Comparison of ENCODE assay signal across 28 mouse cellular contexts in genomic region chr7:75686827-75687164, GRCm38 (mm10).
DNase-seq lines count a peak whose midpoint lies in the region; ATAC-seq and TF ChIP-seq lines count a peak whose summit lies in the region.
"Had no signal": no experiment of that assay in that cellular context is flagged by ENCODE, and none has a peak within 500 bp of the region (broad histone marks: within the 10 kb centered on the region; RNA-seq: fewer than 3 reads in every experiment).

No protein-coding gene starts in this region.

- H3K36me3 ChIP-seq in CH12.LX (replicated peaks in 1 of 2; ENCODE audit: control insufficient read depth in 1 of 2, insufficient read depth in 1 of 2, low read length in 1 of 2), result peaks cover 20 to 42% of the 10 kb centered on the region in 2 experiments
- H3K36me3 ChIP-seq in macrophage (ENCODE audit: inconsistent target), result no peaks in the 10 kb centered on the region

- WGBS in macrophage (ENCODE audit: missing documents), result 50% methylated on average over 1 of the region's 1 CpGs
- WGBS in lung, adult 2 months, result 85% methylated on average over 1 of the region's 1 CpGs

- no peaks in the 10 kb centered on the region for H3K9me3 ChIP-seq in CH12.LX (replicated peaks; ENCODE audit: low read length)
- H3K9me3 ChIP-seq: embryonic facial prominence, embryonic 10.5 days; embryonic facial prominence, embryonic 15.5 days; forebrain, embryonic 12.5 days; G1E; limb, embryonic 13.5 days; liver, embryonic 15.5 days; midbrain, embryonic 10.5 days had no signal

- dilution Hi-C loops in CH12.LX (cut with MboI; ENCODE audit: extremely low pct_ligation_motif_present, extremely low pct_unique_long_range_greater_than_20kb, low sequenced_read_pairs), result no loop called here

- TF ChIP-seq CTCF in layer of hippocampus, adult 2 months (conservative IDR thresholded peaks at IDR 0.05), result no peak
- TF ChIP-seq CTCF in CH12.LX (conservative IDR thresholded peaks at IDR 0.05 in 1 of 2, IDR thresholded peaks at IDR 0.05 in 1 of 2; ENCODE audit: low read depth in 2 of 2, low read length in 2 of 2), result no peak
- no peak for TF ChIP-seq CTCF in lung, adult 2 months (IDR thresholded peaks at IDR 0.05; ENCODE audit: insufficient read depth, low read length)

- H3K79me2 ChIP-seq in CH12.LX (replicated peaks; ENCODE audit: control insufficient read depth, extremely low read depth, insufficient read depth, poor library complexity, severe bottlenecking) (no peaks in the 10 kb centered on the region), macrophage (ENCODE audit: inconsistent target) (no peaks in the 10 kb centered on the region)

- peaks cover 7 to 59% of the 10 kb centered on the region in 2 experiments for H3K4me1 ChIP-seq in CH12.LX (ENCODE audit: control insufficient read depth in 1 of 2, insufficient read depth in 2 of 2)
- peaks cover 3% of the 10 kb centered on the region; the same call in 1 of the 2 replicates for H3K4me1 ChIP-seq in lung, adult 2 months (ENCODE audit: control insufficient read depth, insufficient read depth, low read length)
- H3K4me1 ChIP-seq: liver, embryonic 15.5 days; midbrain, embryonic 10.5 days had no signal

- peak overlapping the region; percentile 100 for H3K4me2 ChIP-seq in CH12.LX (ENCODE audit: insufficient read depth, low read depth, poor library complexity, severe bottlenecking)
- H3K4me2 ChIP-seq: embryonic facial prominence, embryonic 15.5 days; forebrain, embryonic 12.5 days; limb, embryonic 13.5 days; liver, embryonic 15.5 days had no signal

- peak; percentile 58 for TF ChIP-seq EP300 in CH12.LX (IDR thresholded peaks at IDR 0.05; ENCODE audit: low read length)

- H3K9ac ChIP-seq in CH12.LX (ENCODE audit: insufficient read depth, low read depth), result peak overlapping the region; percentile 48
- H3K9ac ChIP-seq: embryonic facial prominence, embryonic 15.5 days; forebrain, embryonic 12.5 days; forebrain, postnatal 0 days; limb, embryonic 13.5 days; liver, embryonic 15.5 days had no signal

- no peak overlapping the region for H3K4me3 ChIP-seq in layer of hippocampus, adult 2 months
- H3K4me3 ChIP-seq in CH12.LX (replicated peaks in 1 of 3; ENCODE audit: low read depth in 2 of 3, low read length in 2 of 3, poor library complexity in 1 of 3), result peak overlapping the region in 1 of 3 experiments; percentile 42
- no peak overlapping the region for H3K4me3 ChIP-seq in macrophage (ENCODE audit: inconsistent target)
- H3K4me3 ChIP-seq in lung, adult 2 months (replicated peaks; ENCODE audit: extremely low read depth, low read depth, low read length), result no peak overlapping the region
- H3K4me3 ChIP-seq: embryonic facial prominence, embryonic 10.5 days; embryonic facial prominence, embryonic 15.5 days; forebrain, embryonic 12.5 days; limb, embryonic 13.5 days; liver, embryonic 15.5 days; midbrain, embryonic 10.5 days had no signal

- H3K27me3 ChIP-seq in CH12.LX (replicated peaks), result no peaks in the 10 kb centered on the region
- H3K27me3 ChIP-seq: embryonic facial prominence, embryonic 15.5 days; forebrain, embryonic 12.5 days; limb, embryonic 13.5 days; liver, embryonic 15.5 days had no signal

- no peak for DNase-seq in layer of hippocampus, adult 2 months (ENCODE audit: low spot score in 2 of 2)
- DNase-seq in layer of hippocampus, adult 11-12 months (ENCODE audit: low spot score), result no peak
- no peak for DNase-seq in CH12.LX (ENCODE audit: extremely low read depth)
- DNase-seq in lung, adult 2 months, result no peak
- no peak for DNase-seq in frontal cortex, postnatal 25 days (ENCODE audit: low spot score in 2 of 2)
- DNase-seq: adrenal gland, postnatal 14 days; cerebellum, adult 8-10 months; cerebellum, postnatal 25 days; forebrain, postnatal 0 days; gastrocnemius, postnatal 25 days; kidney, adult 9 months; kidney, postnatal 10 days; lung, postnatal 4 days; right cerebral cortex, postnatal 25 days; spleen, adult 18-20 months; thymus, postnatal 36 days had no signal

- H3K27ac ChIP-seq in layer of hippocampus, adult 2 months, result peak overlapping the region; percentile 69; the same call in 1 of the 2 replicates
- H3K27ac ChIP-seq in CH12.LX (ENCODE audit: insufficient read depth, low read depth) (peak overlapping the region; percentile 90), macrophage (peak overlapping the region; percentile 94)
- H3K27ac ChIP-seq: embryonic facial prominence, embryonic 10.5 days; embryonic facial prominence, embryonic 15.5 days; forebrain, embryonic 12.5 days; limb, embryonic 13.5 days; midbrain, embryonic 10.5 days had no signal

- in situ Hi-C loops in CH12.LX (cut with MboI; ENCODE audit: low pct_ligation_motif_present, low pct_unique_long_range_greater_than_20kb, low sequenced_read_pairs), result no loop called here

- TF ChIP-seq RAD21 in CH12.LX (IDR thresholded peaks at IDR 0.05; ENCODE audit: low read depth, low read length), result no peak

- TF ChIP-seq POLR2A in CH12.LX (IDR thresholded peaks at IDR 0.05; ENCODE audit: low read depth, low read length), result no peak
- no peak for TF ChIP-seq POLR2A in lung, adult 2 months (IDR thresholded peaks at IDR 0.05; ENCODE audit: borderline replicate concordance, extremely low read depth, low read depth, low read length)

- ATAC-seq in CD4-positive, CD25-positive, alpha-beta regulatory T cell, adult 4 months, result peak; percentile 2
- ATAC-seq: forebrain, postnatal 0 days; intestine, embryonic 16.5 days; lung, postnatal 0 days; midbrain, embryonic 16.5 days had no signal

TF ChIP-seq in CH12.LX, 34 proteins besides CTCF, POLR2A, EP300 and RAD21:
- TF ChIP-seq SIN3A (IDR thresholded peaks at IDR 0.05; ENCODE audit: low read length) (peak; percentile 6; the same call in 1 of the 2 replicates), BHLHE40 (IDR thresholded peaks at IDR 0.05; ENCODE audit: low read depth, low read length) (0 out of 2 replicates have a peak, but pooled peaks have one; percentile 43), PAX5 (IDR thresholded peaks at IDR 0.05; ENCODE audit: low read length) (no peak), MXI1 (IDR thresholded peaks at IDR 0.05; ENCODE audit: low read depth, low read length) (no peak), JUN (IDR thresholded peaks at IDR 0.05; ENCODE audit: insufficient read depth, low read depth, low read length) (no peak), CHD1 (IDR thresholded peaks at IDR 0.05; ENCODE audit: low read depth, low read length) (no peak), MAX (IDR thresholded peaks at IDR 0.05; ENCODE audit: low read length) (no peak), USF2 (conservative IDR thresholded peaks at IDR 0.05; ENCODE audit: low read depth, low read length) (no peak), E2F4 (IDR thresholded peaks at IDR 0.05; ENCODE audit: insufficient replicate concordance, low read depth, low read length) (no peak), KAT2A (IDR thresholded peaks at IDR 0.05; ENCODE audit: insufficient replicate concordance, low read length) (no peak), JUND (conservative IDR thresholded peaks at IDR 0.05; ENCODE audit: low read depth, low read length) (peak; percentile 66; the same call in 1 of the 2 replicates)
